16 mouse cellular contexts compared by ENCODE assay signal in the genomic region with DNA sequence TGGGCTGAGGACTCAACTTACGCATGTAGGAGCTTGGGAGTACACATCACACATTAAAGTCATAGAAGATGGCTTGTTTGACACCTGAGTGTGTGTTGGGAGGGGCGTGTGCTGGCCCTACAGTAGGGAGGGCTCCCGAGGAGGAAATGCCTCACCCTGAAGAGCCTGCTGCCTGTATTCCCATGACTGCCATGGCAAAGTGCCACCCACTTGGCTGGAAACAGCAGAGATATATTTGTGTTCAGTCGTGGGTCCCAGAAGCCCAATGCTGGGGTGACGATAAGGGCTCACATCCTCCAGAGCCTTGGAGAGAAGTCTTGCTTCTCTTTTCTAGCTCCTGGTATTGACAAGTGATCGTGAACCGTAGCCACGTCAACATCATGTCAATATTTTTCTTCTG.
"Had no signal": no experiment of that assay in that cellular context is flagged by ENCODE, and none has a peak within 500 bp of the region (broad histone marks: within the 10 kb centered on the region; RNA-seq: fewer than 3 reads in every experiment).

No protein-coding gene starts in this region.

- H3K4me1 ChIP-seq: megakaryocyte, embryonic 14.5 days had no signal

- H3K27ac ChIP-seq: lung, embryonic 15.5 days; macrophage; midbrain, embryonic 13.5 days; midbrain, embryonic 15.5 days; neural tube, embryonic 12.5 days; stomach, embryonic 15.5 days; stomach, postnatal 0 days had no signal

- H3K36me3 ChIP-seq: lung, embryonic 15.5 days; midbrain, embryonic 13.5 days; midbrain, embryonic 15.5 days; neural tube, embryonic 12.5 days; stomach, embryonic 15.5 days had no signal

- H3K9ac ChIP-seq: lung, embryonic 15.5 days; midbrain, embryonic 13.5 days; midbrain, embryonic 15.5 days; neural tube, embryonic 12.5 days; stomach, embryonic 15.5 days had no signal

- DNase-seq: lung, adult 2 months; lung, postnatal 10 days; lung, postnatal 36 days; right cerebral cortex, postnatal 14 days; thymus, adult 2 months; thymus, postnatal 25 days; thymus, postnatal 4 days had no signal

- H3K27me3 ChIP-seq: lung, embryonic 15.5 days; megakaryocyte, embryonic 14.5 days; midbrain, embryonic 13.5 days; midbrain, embryonic 15.5 days; neural tube, embryonic 12.5 days; stomach, embryonic 15.5 days had no signal

- ATAC-seq: midbrain, embryonic 13.5 days; midbrain, embryonic 15.5 days had no signal

- H3K4me3 ChIP-seq: lung, embryonic 15.5 days; megakaryocyte, embryonic 14.5 days; midbrain, embryonic 13.5 days; midbrain, embryonic 15.5 days; neural tube, embryonic 12.5 days; stomach, embryonic 15.5 days had no signal

- H3K4me2 ChIP-seq: lung, embryonic 15.5 days; midbrain, embryonic 11.5 days; midbrain, embryonic 13.5 days; midbrain, embryonic 15.5 days; neural tube, embryonic 12.5 days; stomach, embryonic 15.5 days had no signal

- H3K9me3 ChIP-seq: lung, embryonic 15.5 days; megakaryocyte, embryonic 14.5 days; midbrain, embryonic 13.5 days; midbrain, embryonic 15.5 days; neural tube, embryonic 12.5 days; stomach, embryonic 15.5 days had no signal
